Mouse (Mus musculus) splenic B cell, adult 2 months (primary cell): ENCODE results near the gene Adgrv1.
"Not testable (repeated sequence)": the region's sequence is repeated elsewhere in the genome, so short reads cannot be mapped to it uniquely, and the experiment has no call there.

ENCODE experiments used
- DNase-seq: peaks from one replicate; pipeline ENCODE4 v3.0.0-alpha.2; 2011; ENCODE audit warnings: low read depth, low spot score
- H3K27me3 ChIP-seq: 2 replicates; pipeline ENCODE4 v1.6.1; 2012; ENCODE audit warnings: mild to moderate bottlenecking, low read length, moderate library complexity, mixed read lengths; ENCODE audit not compliant: control insufficient read depth, poor library complexity, insufficient read depth, severe bottlenecking
- H3K36me3 ChIP-seq: 2 replicates; pipeline ENCODE4 v1.6.1; 2012; ENCODE audit warnings: mild to moderate bottlenecking, low read length, moderate library complexity, mixed read lengths; ENCODE audit not compliant: control insufficient read depth, poor library complexity, insufficient read depth, severe bottlenecking

The Adgrv1 gene

DNA sequence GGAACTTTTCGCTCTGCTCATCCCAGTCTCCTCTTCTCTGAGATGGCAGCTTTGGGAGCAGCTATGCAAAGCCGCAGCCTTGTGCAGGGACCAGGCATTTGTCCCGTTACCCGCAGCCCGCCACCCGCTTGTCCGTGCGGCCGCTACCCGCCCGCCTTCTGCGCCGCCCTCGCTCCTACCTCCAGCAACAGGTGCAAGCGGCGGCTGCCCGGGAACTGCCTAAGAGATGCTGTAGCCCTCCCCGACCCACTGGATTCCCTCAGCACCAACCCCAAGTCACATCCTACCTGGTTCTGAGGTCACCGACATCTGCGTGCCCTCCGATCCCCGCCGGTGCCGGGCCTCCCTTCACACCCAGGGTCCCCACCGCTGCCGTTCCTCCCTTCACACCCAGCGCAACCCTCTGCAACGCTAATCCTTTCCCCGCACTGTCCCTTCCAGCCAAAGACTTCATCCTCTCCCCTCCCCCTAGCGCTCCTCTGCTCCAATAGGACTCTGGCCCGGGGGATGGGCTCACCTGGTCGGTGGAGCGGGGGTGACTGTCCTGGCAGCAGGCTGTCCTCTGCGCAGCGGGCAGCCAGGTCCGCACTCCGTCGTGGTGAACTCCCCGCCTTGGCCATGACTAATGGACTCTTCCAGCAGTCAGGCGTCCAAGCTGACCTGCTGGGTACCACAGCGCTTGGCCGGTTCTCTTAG, at the start of gene Adgrv1:
Adgrv1 (minus strand) TSS at position 435 of the 696 bp plus-strand sequence.
- Histone ChIP-seq H3K27me3 (no peaks in the 10 kb centered on the region), H3K36me3 (no peaks in the 10 kb centered on the region)
- no peak for DNase-seq

DNA sequence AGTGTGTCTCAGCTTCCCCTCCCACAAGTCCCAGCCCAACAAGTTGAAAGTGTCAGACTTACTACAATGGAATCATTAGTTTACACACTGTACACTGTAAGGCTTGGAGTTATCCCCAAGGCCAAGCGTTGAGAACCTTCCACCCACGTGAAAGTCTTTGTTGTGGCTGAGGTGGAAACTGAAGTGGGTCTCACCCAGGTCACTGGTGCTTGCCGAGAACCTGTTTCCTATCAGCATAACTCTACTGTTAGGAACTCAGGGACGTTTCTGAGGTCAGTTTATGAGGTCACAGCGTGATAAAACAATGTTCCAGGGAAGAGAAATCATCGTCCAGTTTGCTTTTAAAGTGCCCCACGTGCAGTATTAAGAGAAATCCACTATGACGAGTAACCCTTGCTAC, 42.4 kb upstream of the Adgrv1 start:
- no peaks in the 10 kb centered on the region for H3K27me3 ChIP-seq
- H3K36me3 ChIP-seq, result peaks cover 6% of the 10 kb centered on the region
- no peak for DNase-seq

GRCm38 (mm10) chr13:81667713-81668112, 34.8 kb upstream of the Adgrv1 start:
- Histone ChIP-seq H3K27me3 (no peaks in the 10 kb centered on the region), H3K36me3 (peaks cover 17% of the 10 kb centered on the region; the same call in 1 of the 2 replicates)
- DNase-seq, result no peak

DNA sequence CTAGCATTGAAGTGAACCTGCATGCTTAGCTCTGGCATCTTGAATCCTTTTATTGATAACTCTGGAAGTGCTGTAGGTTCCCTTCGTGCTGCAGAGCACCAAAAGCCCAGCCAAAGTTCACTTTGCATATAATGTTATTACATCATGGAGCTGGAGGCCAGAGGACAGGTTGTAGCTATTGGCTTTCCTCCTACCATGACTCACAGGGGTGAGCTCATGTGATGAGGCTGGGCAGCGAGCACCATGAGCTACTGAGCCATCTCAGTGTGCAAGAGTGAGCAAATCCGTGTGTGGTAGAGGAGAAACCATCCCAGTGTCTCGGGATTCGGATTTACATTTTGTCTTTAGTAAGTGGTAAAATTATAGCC, 31.4 kb upstream of the Adgrv1 start:
- Histone ChIP-seq H3K36me3 (peaks cover 15% of the 10 kb centered on the region; the same call in 1 of the 2 replicates), H3K27me3 (no peaks in the 10 kb centered on the region)
- no peak for DNase-seq

GRCm38 (mm10) chr13:81663566-81664330, 30.8 kb upstream of the Adgrv1 start:
- H3K27me3 ChIP-seq, result no peaks in the 10 kb centered on the region
- DNase-seq, result no peak
- peaks cover 15% of the 10 kb centered on the region; the same call in 1 of the 2 replicates for H3K36me3 ChIP-seq

DNA sequence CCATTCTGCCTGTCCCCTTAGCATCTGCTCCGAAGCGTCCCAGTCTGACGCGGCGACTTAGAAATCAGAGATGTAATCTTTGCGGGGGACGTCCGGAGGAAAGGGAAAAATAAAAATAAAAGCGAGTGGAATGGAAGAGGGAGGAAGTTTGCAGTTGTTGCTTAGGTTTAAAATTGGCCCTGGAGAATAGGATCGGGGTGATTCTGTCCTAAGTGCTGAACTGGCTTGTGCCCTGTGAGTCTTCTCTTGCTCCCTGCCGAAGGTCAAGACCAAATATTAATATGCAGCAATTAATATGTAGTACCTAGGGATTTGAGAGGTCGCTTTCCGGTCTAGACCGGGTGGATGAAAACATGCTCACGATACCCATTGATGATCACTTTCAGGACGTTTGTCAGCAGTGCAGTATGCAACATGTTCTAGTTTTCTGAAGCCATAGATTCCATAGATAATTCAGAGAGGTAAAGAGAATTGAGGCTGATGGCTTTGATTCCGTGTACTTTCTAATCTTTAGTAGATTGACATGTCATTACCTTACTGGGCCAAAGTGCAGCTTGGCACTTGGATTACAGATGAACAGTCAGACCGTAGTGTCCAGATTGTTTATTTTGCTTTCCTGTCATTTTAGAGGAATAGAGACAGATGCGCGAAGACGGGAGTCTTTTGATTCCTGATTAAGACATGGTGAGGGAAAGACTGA, 25.2 kb upstream of the Adgrv1 start:
- DNase-seq, result no peak
- Histone ChIP-seq H3K27me3 (no peaks in the 10 kb centered on the region), H3K36me3 (no peaks in the 10 kb centered on the region)

DNA sequence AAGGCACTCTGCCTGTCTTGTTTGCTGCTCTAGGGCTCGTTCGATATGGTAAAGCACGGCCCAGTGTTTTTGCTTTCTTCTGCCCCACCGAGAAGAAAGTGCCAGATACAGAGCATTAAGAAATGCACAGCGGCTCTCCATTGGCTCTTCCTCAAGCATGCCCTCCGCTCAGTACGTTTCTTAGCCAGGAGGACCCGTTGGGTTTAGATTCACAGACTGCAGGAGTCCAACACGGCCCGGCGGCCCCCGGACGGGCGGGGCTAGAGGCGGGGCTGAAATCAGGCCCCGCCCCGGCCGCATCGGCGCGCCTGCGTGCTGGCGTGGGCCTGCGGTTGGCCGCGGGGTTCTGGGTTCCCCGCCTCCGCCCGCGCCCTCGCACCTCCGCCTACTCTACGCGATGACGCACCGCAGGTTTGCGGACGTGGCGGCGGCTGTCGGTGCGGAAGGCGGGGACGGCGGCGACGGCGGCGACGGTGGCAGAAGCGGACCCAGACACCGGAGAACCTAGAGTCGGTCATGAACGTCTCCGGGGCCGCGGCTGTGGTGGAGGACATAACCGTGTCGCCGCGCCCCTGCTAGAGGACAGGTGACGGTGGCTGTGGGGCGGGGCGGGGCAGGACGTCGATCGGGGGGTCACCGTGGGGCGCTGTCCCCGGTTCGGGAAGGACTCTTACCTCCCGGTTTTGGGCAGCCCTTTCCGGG, 24.5 kb upstream of the Adgrv1 start, which contains the start of gene Lysmd3:
Lysmd3 (plus strand) TSS at position 313 of the 702 bp plus-strand sequence.
- Histone ChIP-seq H3K36me3 (no peaks in the 10 kb centered on the region), H3K27me3 (no peaks in the 10 kb centered on the region)
- DNase-seq, result peak; percentile 95

GRCm38 (mm10) chr13:81657008-81657350, 24.0 kb upstream of the Adgrv1 start:
- DNase-seq, result no peak
- Histone ChIP-seq H3K27me3 (no peaks in the 10 kb centered on the region), H3K36me3 (no peaks in the 10 kb centered on the region)

GRCm38 (mm10) chr13:81656091-81656850, 23.3 kb upstream of the Adgrv1 start:
- no peaks in the 10 kb centered on the region for H3K36me3 ChIP-seq
- H3K27me3 ChIP-seq, result no peaks in the 10 kb centered on the region
- DNase-seq, result no peak

DNA sequence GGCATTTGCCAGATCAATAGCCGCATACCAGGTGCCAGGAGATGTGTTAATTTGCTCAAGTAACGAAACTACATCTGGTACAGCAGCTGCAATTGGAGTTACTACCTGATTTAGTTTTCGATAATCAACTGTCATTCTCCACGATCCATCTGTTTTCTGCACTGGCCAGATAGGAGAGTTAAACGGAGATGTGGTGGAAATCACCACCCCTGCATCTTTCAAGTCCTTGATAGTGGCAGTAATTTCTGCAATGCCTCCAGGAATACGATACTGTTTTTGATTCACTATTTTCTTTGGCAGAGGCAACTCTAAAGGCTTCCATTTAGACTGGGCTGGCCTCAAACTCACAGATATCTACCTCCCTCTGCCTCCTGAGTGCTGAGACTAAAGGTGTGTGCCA, 17.4 kb upstream of the Adgrv1 start:
- not testable (repeated sequence) for DNase-seq, H3K36me3 ChIP-seq, H3K27me3 ChIP-seq

- no peak for DNase-seq
- H3K36me3 ChIP-seq, result no peaks in the 10 kb centered on the region
- H3K27me3 ChIP-seq, result no peaks in the 10 kb centered on the region
Measured at GRCm38 (mm10) chr13:81646348-81646747, 13.4 kb upstream of the Adgrv1 start.

DNA sequence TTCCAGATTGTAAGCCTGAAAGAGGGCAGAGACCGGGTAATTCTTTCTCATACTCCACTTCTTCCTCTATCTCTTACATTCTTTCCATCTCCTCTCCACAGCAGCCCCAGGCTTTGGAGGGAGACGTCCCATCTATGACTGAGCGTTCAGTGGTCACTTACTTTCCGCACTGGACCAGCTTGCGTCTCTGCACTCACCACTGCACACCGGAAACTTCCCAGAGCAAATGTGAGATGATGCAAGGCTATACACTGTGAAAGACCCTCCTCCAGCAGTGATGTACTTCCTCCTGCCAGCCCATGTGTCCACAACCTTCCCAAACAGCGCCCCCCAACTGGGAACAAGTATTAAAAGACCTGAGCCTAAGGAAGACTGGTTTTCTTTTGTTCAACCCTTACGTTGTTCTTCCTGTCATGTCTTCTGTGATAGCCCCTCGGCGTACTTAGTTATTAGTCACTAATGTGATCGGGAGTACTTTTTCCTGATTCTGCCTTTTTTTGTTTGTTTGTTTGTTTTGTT, 11.2 kb upstream of the Adgrv1 start:
- Histone ChIP-seq H3K27me3 (no peaks in the 10 kb centered on the region), H3K36me3 (no peaks in the 10 kb centered on the region)
- no peak for DNase-seq

DNA sequence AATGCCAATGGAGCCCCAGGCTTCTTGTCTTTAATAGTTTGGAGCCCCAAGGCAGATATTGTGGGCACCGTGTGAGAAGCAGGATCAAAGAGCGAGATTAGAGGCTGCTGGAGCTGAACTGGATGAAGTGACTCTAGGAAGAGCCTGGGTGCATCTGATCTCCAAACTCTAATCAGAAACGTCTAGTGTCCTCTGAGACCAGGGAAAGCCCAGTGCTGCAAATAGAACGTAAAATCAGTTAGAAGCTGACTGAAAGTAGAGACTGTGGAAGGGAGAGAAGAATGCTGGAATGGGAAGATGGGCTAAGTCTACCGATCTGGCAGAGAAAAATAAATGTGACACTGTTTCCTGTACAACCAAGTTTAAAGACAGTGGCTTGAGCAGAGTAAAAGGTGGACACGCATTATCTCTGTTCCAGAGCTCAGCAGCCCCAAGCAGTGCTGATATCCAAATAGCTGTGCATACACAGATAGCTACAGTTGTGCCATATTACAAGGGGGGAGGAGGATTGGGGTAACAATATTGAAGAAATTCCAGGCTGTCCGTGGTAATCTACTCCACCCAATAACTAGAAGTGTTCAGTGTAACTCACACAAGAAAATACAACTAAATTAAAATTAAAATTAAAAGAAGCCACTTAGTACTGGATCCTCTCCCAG, 9.7 kb upstream of the Adgrv1 start:
- no peaks in the 10 kb centered on the region for H3K36me3 ChIP-seq
- no peaks in the 10 kb centered on the region for H3K27me3 ChIP-seq
- no peak for DNase-seq
